Mouse (Mus musculus) G1E (cell line): Measurements from ENCODE around the gene Ralgapa2.

Experiments used
- CTCF ChIP-seq: IDR thresholded peaks from 2 replicates; pipeline ENCODE4 v1.5.1; 2012; ENCODE audit warnings: low read depth, low read length, inconsistent platforms, mixed read lengths
- GATA1 ChIP-seq: IDR thresholded peaks from 2 replicates; pipeline ENCODE4 v1.6.1; 2012; ENCODE audit warnings: borderline replicate concordance, low read length, inconsistent platforms, mixed read lengths

DNA sequence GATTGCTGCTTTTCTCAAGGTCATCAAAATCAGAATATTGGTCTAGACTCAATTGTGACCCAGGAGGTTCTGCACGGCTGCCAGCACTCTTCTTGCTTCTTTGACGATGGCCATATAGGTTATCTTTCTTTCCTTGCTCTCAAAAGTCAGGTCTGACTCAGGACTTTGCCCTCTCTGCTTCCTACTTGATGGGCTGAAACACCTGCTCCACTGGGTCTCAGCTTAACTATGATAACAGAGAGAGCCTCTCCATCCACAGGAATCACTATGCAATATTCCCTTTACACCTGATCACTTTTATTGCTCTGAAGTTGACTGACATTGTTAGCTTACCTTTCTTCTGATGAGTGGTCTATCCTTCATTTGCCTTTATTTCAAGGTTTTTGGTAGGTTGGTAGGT is 191.5 kb downstream of the Ralgapa2 start:
- TF ChIP-seq CTCF (no peak), GATA1 (no peak)
